Mouse (Mus musculus) kidney, postnatal 0 days (tissue): Measurements from ENCODE around the gene Ppp2r5a. TPM values are rescaled to one million over a fixed set of nuclear protein-coding genes. Genes with fewer than 3 reads are reported as not detected.

Experiments
- ATAC-seq: fragments of 200-750 bp; cut with Nextera tagmentation; replicated peaks from 2 replicates; pipeline ENCODE4 v1.8.0; 2017; ENCODE audit warnings: low read depth, moderate number of reproducible peaks, moderate TSS enrichment, moderate library complexity; ENCODE audit not compliant: low FRiP score
- DNase-seq: peaks from one replicate; pipeline ENCODE4 v3.0.0-alpha.2; 2016; ENCODE audit warnings: low spot score
- H3K27ac ChIP-seq: fragments of 300-500 bp; sonication (generic); 2 replicates; pipeline ENCODE4 v1.5.1; 2014; ENCODE audit warnings: mild to moderate bottlenecking
- H3K27me3 ChIP-seq: fragments of 300-500 bp; sonication (generic); 2 replicates; pipeline ENCODE4 v1.6.1; 2014; ENCODE audit warnings: low read length, mixed read lengths; ENCODE audit not compliant: insufficient read depth
- H3K36me3 ChIP-seq: fragments of 300-500 bp; sonication (generic); 2 replicates; pipeline ENCODE4 v1.6.1; 2014; ENCODE audit warnings: low read length, mixed read lengths; ENCODE audit not compliant: insufficient read depth
- H3K4me1 ChIP-seq: fragments of 300-500 bp; sonication (generic); replicated peaks from 2 replicates; pipeline ENCODE4 v1.6.1; 2014; ENCODE audit warnings: antibody characterized with exemption, low read length, mixed read lengths; ENCODE audit not compliant: insufficient read depth
- H3K4me2 ChIP-seq: fragments of 300-500 bp; sonication (generic); 2 replicates; pipeline ENCODE4 v1.6.1; 2014; ENCODE audit warnings: mild to moderate bottlenecking, low read length, moderate library complexity, mixed read lengths
- H3K4me3 ChIP-seq: fragments of 300-500 bp; sonication (generic); replicated peaks from 2 replicates; pipeline ENCODE4 v1.5.1; 2014; ENCODE audit warnings: low read depth, low read length
- H3K9ac ChIP-seq: fragments of 300-500 bp; sonication (generic); 2 replicates; pipeline ENCODE4 v1.6.1; 2014; ENCODE audit warnings: low read depth, low read length
- H3K9me3 ChIP-seq: fragments of 300-500 bp; sonication (generic); replicated peaks from 2 replicates; pipeline ENCODE4 v1.6.1; 2016; ENCODE audit warnings: low read length, inconsistent platforms, mixed read lengths
- CTCF ChIP-seq: IDR thresholded peaks from 2 replicates; pipeline ENCODE4 v1.5.1; 2016; ENCODE audit warnings: antibody characterized with exemption, low read depth, mild to moderate bottlenecking, moderate library complexity
- WGBS: fragments of 180-500 bp; shearing (Covaris S2); extraction: QIAGEN DNeasy Blood & Tissue Kit; methylation state at CpG from one replicate; pipeline ENCODE4 v1.1.7; 2014; 5-methylcytosine and 5-hydroxymethylcytosine counted together
- polyA plus RNA-seq: library from polyadenylated mRNA; unstranded; fragments of >200 nt; fragmentation: Nextera tagmentation; extraction: Ambion mirVana; gene quantifications from 2 replicates; pipeline ENCODE4 v1.2.1, GENCODE M21; 2015

Ppp2r5a gene
- polyA plus RNA-seq, 1 experiment from 2014 or later: 39.8 TPM

GRCm38 (mm10) chr1:191317591-191318196 lies 85.4 kb downstream of the Ppp2r5a start, which contains the start of gene Nenf:
Gene Nenf (minus strand): TSS chr1:191318194.
- H3K4me2 ChIP-seq: peak within 1 kb of the TSS; percentile 65
- no peaks in the 10 kb centered on the region for H3K36me3 ChIP-seq
- H3K9me3 ChIP-seq: no peaks in the 10 kb centered on the region
- ATAC-seq (peak; percentile 86), DNase-seq (peak; percentile 79)
- TF ChIP-seq CTCF: peak; percentile 8; the same call in 1 of the 2 replicates
- H3K9ac ChIP-seq: peak within 1 kb of the TSS; percentile 83
- H3K4me3 ChIP-seq: peak within 1 kb of the TSS; percentile 64
- H3K27me3 ChIP-seq: no peaks in the 10 kb centered on the region
- H3K27ac ChIP-seq: peak within 1 kb of the TSS; percentile 72
- H3K4me1 ChIP-seq: 0 out of 2 replicates have a peak, but pooled peaks cover 3% of the 10 kb centered on the region
- WGBS: 1% methylated on average over 53 of the region's 54 CpGs

- Histone ChIP-seq H3K27ac (no peak overlapping the region), H3K4me3 (no peak overlapping the region)
- ATAC-seq: no peak
These were observed 86.3 kb downstream of the Ppp2r5a start for GRCm38 (mm10) chr1:191316818-191317217.

GRCm38 (mm10) chr1:191313926-191314325 lies 89.1 kb downstream of the Ppp2r5a start:
- Histone ChIP-seq H3K9me3 (no peaks in the 10 kb centered on the region), H3K36me3 (no peaks in the 10 kb centered on the region), H3K4me1 (0 out of 2 replicates have a peak, but pooled peaks cover 3% of the 10 kb centered on the region), H3K27me3 (no peaks in the 10 kb centered on the region), H3K27ac (no peak overlapping the region), H3K4me2 (no peak overlapping the region), H3K9ac (no peak overlapping the region), H3K4me3 (no peak overlapping the region)
- no peak for DNase-seq
- WGBS: 61% methylated on average over 4 of the region's 4 CpGs
- no peak for ATAC-seq
- TF ChIP-seq CTCF: no peak

More at GRCm38 (mm10) chr1:191316818-191317217, 86.3 kb downstream of the Ppp2r5a start:
- 82% methylated on average over 8 of the region's 8 CpGs for WGBS
- Histone ChIP-seq H3K4me1 (0 out of 2 replicates have a peak, but pooled peaks cover 3% of the 10 kb centered on the region), H3K36me3 (no peaks in the 10 kb centered on the region), H3K27me3 (no peaks in the 10 kb centered on the region), H3K4me2 (peak overlapping the region; percentile 65; the same call in 1 of the 2 replicates), H3K9ac (no peak overlapping the region), H3K9me3 (no peaks in the 10 kb centered on the region)
- DNase-seq: no peak
- peak; percentile 46 for TF ChIP-seq CTCF

GRCm38 (mm10) chr1:191313158-191313557 lies 89.9 kb downstream of the Ppp2r5a start:
- peak; percentile 45; the same call in 1 of the 2 replicates for ATAC-seq
- WGBS: 54% methylated on average over 6 of the region's 6 CpGs
- H3K27ac ChIP-seq: peak overlapping the region; percentile 54; the same call in 1 of the 2 replicates

GRCm38 (mm10) chr1:191312513-191312941 lies 90.5 kb downstream of the Ppp2r5a start:
- TF ChIP-seq CTCF: peak; percentile 92
- peak overlapping the region; percentile 49 for H3K9ac ChIP-seq
- H3K36me3 ChIP-seq: no peaks in the 10 kb centered on the region
- DNase-seq (peak; percentile 96), ATAC-seq (peak; percentile 87)
- H3K9me3 ChIP-seq: no peaks in the 10 kb centered on the region
- H3K4me2 ChIP-seq: peak overlapping the region; percentile 48
- peak overlapping the region; percentile 44 for H3K4me3 ChIP-seq
- WGBS: under 1% methylated on average over 14 of the region's 14 CpGs
- peak overlapping the region; percentile 54 for H3K27ac ChIP-seq
- H3K27me3 ChIP-seq: no peaks in the 10 kb centered on the region
- 0 out of 2 replicates have a peak, but pooled peaks cover 3% of the 10 kb centered on the region for H3K4me1 ChIP-seq

More at GRCm38 (mm10) chr1:191313158-191313557, 89.9 kb downstream of the Ppp2r5a start:
- Histone ChIP-seq H3K4me3 (0 out of 2 replicates have a peak overlapping the region, but pooled peaks have one; percentile 44), H3K9ac (peak overlapping the region; percentile 49; the same call in 1 of the 2 replicates), H3K4me2 (peak overlapping the region; percentile 48), H3K9me3 (no peaks in the 10 kb centered on the region), H3K36me3 (no peaks in the 10 kb centered on the region), H3K27me3 (no peaks in the 10 kb centered on the region), H3K4me1 (0 out of 2 replicates have a peak, but pooled peaks cover 3% of the 10 kb centered on the region)
- no peak for TF ChIP-seq CTCF
- no peak for DNase-seq

- H3K9me3 ChIP-seq: no peaks in the 10 kb centered on the region
- ATAC-seq (no peak), DNase-seq (no peak)
- no peak for TF ChIP-seq CTCF
- H3K4me1 ChIP-seq: 0 out of 2 replicates have a peak, but pooled peaks cover 3% of the 10 kb centered on the region
- 63% methylated on average over 4 of the region's 4 CpGs for WGBS
- H3K27ac ChIP-seq: no peak overlapping the region
- no peak overlapping the region for H3K4me2 ChIP-seq
- no peaks in the 10 kb centered on the region for H3K36me3 ChIP-seq
- no peaks in the 10 kb centered on the region for H3K27me3 ChIP-seq
- no peak overlapping the region for H3K4me3 ChIP-seq
- H3K9ac ChIP-seq: no peak overlapping the region
These were observed 91.7 kb downstream of the Ppp2r5a start for GRCm38 (mm10) chr1:191311296-191311898.
